Mouse (Mus musculus) 3T3-L1 (cell line): Measurements from ENCODE around the gene Fam72a.
A peak's percentile ranks its signal among the peaks of the same experiment; 100 is the strongest.

Experiments used
- DNase-seq: peaks from one replicate; pipeline ENCODE4 v3.0.0-alpha.2; 2015; ENCODE audit warnings: low read depth, low spot score

Gene Fam72a

GRCm38 (mm10) chr1:131527281-131528080 is at the start of gene Fam72a, which contains the start of gene Srgap2:
Fam72a (plus strand) TSS chr1:131527903.
Srgap2 (minus strand) TSS chr1:131527352.
- peak; percentile 100 for DNase-seq

DNA sequence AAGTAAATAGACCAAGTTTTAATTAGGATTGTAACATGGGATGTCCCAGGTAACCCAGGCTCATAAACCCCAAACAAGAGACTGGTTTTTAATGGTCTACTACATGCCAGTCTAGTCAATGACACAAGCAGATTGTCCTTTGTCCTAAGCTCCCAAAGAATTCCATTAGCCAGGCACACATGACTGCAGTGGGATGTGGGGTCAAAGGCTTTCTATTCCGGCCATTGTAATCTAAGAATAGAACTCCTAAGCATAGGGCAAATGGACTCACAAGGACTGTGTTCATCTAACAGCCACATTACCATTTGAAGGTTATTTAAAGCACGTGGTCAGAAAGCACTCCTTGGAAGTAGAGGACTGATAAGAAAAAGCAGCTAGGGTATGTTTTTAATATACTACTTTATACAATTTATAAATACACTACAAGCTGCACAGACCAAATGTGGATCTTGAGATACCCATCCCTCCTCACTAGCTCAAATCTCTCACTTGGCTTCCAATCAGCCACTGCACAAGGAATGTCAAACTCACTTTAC is 48.9 kb upstream of the Fam72a start:
- no peak for DNase-seq

GRCm38 (mm10) chr1:131481391-131481790 is 46.3 kb upstream of the Fam72a start:
- no peak for DNase-seq

GRCm38 (mm10) chr1:131482242-131482641 is 45.5 kb upstream of the Fam72a start:
- no peak for DNase-seq

DNA sequence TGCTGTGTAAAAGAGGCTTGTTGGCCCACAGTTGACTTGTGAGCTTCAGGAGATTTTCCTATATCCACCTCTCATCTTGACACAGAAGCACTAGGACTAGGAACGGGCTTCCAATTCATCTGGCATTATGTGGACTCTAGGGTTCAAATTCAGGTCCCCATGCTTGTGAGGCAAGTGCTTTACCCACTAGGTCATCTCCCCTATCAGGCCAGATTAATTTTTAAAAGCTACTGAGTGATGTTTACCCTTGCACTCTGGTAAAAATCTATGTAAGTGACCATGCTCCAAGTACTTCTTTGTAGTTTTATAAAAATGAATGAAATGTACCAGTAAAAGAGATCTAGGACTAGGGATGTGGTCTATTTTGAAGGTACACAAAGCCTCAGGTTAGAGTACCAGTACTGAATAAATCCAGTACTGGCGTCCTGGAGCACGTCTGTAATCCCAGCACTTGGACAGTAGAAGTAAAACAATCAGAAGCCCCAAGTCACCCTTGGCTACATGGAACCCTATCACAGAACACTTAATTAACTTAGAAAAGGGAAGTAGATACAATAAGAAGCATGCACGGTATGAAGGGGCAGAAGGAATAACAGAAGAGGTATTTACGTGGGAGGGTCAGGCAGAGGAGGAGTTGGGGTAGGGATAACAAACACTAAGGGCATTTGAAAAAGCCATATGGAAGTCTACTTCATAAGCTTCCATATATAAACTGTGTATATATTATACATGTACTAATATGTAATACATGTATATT is 41.4 kb upstream of the Fam72a start:
- no peak for DNase-seq

DNA sequence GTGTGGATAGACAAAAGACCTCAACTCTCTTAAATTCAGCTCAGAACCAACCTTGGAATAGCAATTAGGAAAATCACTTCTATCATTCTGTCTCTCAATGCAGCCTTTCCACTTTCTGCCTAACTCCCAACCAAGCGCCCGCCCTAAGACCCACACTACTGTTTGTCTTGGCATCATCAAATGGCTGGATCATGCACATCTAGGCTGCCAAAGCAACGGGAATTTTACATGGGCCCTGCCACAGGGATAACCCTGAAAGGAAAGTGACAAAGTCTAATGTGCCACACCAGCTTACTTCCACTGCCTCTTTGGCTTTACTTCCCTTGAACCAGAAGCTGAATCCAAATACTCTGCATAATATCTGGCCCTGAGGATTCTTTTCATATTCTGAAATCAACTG is 38.4 kb upstream of the Fam72a start:
- DNase-seq: no peak

GRCm38 (mm10) chr1:131491579-131491978 is 36.1 kb upstream of the Fam72a start:
- DNase-seq: no peak

DNA sequence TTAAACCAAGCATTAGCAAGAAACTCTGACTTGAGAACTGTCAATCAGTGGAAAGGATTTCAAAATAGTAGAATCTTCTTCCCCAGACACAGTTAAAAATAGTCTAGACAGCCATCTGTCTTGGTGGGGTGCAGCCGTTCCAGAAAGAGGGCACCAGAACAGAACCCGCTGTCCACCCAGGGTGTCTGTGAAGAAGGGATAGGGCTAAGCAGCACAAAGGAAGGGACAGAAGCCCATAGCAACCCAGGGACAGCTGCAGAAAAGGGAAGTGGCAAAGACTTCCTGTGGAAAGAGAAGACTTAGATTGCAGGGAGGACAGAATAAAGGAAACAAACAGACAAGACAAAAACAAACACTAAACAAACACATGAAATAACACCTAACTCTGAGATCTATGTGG is 35.3 kb upstream of the Fam72a start:
- DNase-seq: no peak

DNA sequence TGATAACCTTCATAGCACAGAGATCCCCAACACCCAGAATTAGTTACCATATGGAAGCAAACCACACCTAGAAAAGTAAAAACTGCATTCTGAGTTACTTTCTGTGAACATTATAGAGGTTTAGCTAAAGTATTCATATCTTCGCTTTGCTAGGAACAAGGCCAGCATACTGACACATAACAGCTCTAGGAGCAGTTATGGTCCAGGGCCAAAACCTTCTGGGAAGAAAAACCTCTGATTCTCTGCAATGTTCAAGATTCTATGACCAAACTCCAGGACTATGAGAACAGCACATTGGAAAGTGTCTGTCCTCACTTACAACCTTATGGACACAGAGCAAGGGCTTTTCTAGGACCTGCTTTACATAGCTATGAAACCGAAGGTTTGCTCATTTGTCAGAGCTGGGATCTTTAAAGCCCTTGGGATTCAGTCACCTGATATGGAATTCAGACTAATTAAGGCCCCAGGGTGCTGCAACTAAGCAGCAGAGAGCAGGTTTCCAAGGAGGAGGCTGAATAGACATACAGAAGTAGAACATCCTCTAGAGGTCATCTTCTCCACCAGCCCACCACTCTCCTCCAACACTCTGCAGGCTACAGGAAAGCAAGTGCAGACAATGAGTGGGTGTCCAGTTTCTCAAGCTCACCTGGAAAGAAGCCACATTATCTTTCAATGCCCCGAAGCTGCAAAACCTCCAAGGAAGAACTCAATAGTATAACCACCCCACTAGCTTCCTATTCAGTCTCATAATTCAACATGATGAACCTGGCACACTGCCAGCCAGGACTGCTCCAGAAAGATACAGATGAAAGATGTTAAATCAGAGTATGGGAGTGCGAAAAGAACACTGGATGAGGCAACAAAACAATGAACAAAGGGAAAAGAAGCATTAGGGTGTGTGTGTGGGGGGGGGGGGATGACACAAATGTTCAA is 33.5 kb upstream of the Fam72a start:
- DNase-seq: peak; percentile 53

GRCm38 (mm10) chr1:131498231-131498630 is 29.5 kb upstream of the Fam72a start:
- DNase-seq: no peak

DNA sequence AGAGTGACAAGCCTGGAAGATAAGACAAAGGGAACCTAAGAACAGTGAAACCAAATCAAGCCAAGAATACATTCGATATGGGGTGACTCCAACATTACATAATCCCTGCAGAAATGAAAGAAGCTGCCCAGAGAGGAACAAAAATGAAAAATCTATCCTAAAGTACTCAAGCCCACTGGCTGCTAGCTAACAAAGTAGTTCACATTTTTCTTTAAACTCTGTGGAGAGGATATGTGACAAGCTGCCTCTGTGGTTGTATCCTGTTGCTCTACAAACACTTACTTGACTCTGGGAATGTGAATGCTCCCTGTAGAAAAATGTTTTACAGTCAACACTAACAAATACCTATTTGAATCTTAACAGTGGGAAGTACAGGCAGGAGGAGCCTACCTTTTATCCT is 26.0 kb upstream of the Fam72a start:
- peak; percentile 37 for DNase-seq

DNA sequence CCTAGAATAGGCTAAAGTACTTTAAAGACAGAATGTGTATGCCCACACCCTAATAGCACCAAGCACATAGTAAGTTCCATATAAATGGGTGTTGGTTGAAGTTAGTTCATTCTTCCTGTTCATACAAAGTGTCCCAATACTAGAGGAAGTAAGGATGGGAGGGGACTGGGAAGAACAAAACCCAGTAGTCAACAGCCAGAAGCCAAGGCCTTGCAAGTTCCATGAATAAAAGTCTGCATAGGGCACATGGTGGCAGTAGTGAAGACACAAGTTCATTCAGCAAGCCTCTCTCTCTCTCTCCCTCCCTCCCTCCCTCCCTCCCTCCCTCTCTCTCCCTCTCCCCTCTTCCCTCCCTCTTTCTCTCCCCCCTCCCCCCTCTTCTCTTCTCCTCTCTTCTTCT is 16.6 kb upstream of the Fam72a start:
- DNase-seq: no peak

DNA sequence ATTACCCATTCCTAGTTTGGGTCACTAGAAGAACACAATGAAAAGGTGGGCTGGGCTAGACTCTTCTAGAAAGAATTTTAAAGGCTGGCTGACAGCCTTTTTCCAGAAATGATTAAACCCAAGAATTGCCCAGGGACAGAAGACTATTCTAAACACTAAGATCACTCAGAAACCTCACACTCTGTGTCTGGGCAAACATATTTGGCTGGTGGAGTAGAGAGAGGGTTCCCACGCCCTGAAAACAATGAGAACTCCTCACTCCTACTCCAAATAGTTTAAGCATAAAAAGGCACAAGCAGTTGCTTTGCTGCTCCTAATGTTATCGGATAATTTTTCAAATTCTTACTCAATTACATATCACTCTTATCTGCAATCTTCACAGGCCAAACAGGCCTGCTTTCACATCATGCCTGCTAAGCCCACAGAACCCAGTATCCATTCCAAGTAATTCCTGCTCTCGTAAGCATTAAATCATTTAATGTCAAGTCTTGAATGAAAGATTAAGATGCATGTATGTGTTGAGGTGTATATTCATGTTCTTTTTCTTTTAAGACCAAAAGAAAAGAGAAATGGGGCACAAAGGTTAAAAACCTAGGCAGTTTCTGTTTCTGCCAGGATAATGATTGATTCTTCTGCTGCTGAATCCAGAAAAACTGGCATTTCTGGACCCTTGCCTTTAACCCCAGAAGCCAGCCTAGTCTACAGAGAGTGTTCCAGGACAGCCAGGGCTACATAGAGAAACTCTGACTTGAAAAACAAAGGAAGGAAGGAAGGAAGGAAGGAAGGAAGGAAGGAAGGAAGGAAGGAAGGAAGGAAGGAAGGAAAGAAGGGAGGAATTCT is 15.8 kb upstream of the Fam72a start:
- peak; percentile 33 for DNase-seq

- no peak for DNase-seq
These were observed 14.6 kb upstream of the Fam72a start for GRCm38 (mm10) chr1:131513136-131513535.

DNA sequence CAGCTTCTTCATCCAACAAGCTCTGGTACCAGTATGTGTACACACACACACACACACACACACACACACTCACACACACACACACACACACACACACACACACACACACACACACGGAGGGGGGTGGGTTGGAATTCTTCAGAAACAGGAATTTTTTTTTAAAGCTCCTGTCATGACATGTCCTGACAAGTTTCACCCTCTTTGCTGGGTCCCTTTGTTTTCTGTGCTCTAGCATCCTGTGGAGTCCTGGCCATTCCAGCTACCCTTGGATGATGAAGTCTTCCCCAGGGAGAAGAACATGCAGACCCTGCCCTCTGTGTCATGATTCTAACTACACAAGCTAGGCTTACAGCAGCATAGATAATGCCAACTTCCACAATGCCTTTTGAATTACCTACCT is 13.5 kb upstream of the Fam72a start:
- peak; percentile 45 for DNase-seq

GRCm38 (mm10) chr1:131516588-131516987 is 11.1 kb upstream of the Fam72a start:
- no peak for DNase-seq

DNA sequence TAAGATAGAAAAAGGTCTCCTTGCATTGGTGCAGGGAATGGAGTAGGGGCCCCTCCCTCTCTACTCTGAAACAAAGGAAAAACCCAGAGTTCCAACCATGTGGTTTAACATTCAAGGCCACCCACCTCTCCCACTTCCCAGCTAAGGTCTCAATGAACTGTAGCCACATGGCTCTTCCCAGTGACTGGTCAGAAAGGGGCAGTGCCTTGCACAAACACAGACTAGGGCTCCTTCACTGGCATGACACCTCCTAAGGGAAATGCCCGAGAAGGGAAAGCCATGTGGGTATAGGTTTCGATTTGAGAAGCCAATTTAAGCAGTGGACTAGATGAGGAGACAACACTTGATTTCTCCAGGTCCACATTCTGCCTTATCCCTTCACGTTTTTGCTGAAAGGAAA is 3.9 kb upstream of the Fam72a start:
- peak; percentile 37 for DNase-seq

- peak; percentile 48 for DNase-seq
These were observed 2.6 kb upstream of the Fam72a start for GRCm38 (mm10) chr1:131525101-131525585.

DNA sequence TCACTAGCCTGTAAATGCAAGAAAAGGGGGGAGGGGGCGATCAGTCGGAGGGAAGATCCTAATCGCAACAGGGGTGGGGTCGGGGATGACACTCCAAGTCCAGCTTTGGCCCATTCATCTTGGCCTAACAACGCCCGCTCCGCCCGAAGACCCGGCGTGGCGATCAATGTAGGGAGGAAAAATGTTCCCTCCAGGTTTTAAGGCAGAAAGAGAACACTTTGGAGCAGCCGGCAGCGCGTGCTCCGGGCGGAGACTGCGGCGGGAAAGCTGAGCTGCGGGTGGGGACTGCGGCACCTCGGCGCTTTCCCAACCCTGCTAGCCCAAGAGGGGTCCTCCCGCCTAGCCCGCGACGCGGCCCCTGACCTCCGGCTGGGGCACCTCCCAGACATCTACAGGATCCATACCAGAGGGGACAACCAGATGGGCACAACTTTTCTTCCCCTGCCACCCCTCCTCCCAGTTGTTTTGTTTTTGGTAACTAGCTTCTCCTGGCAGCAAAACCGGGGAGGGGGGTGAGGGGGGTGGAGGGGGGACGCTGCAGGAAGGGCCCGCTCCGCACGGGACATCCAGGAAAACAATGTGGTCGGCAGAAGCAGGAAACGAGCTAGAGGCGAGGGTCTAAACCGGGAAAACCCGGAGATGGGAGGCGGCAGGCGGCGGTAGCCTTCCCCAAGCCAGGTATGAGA is 2.0 kb upstream of the Fam72a start:
- DNase-seq: peak; percentile 51
